Mouse (Mus musculus) spleen, adult 2 months (tissue): ENCODE measurements around the gene Gpr156.

Experiments
- CTCF ChIP-seq: fragments of 200-500 bp; IDR thresholded peaks from 2 replicates; pipeline ENCODE4 v1.5.1; 2011; ENCODE audit warnings: mild to moderate bottlenecking, inconsistent platforms; ENCODE audit not compliant: insufficient read depth, insufficient read length, insufficient replicate concordance; ENCODE audit errors: extremely low read depth
- POLR2A ChIP-seq: fragments of 200-500 bp; IDR thresholded peaks from 2 replicates; pipeline ENCODE4 v1.6.1; 2011; ENCODE audit warnings: low read depth, low read length, inconsistent platforms

DNA sequence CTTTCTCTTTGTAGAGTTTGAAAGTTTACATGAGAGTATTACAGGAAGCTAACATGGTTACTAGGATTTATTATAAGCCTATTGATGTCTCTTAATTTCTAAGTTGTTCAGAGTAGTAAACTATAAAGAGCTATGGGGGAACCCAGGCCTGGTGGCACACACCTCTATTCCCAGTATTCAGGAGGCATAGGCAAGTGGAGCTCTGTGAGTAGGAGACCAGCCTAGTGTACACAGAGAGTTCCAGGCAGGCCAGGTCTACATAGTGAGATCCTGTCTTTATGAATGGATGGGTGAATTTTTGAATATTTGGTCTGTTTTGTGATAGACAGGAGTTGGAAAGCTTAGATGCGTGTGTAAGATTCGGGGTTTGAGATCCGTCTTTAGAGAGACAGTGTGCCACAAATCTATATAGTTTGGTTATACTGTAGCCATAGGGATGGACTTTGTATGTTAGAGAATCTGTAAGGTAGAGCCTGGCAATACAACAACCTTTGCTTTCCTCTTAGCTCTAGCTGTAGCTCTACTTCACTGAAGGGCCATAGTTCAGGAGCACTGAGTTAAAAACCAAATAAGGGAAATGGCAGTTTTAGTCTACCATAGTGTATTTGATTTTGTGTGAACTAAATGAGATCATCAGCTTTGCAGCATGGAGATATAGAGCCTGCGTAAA is 36.4 kb upstream of the Gpr156 start:
- TF ChIP-seq CTCF (no peak), POLR2A (no peak)
